Mouse (Mus musculus) heart, embryonic 13.5 days (tissue): ENCODE results near the gene Vat1. TPM values are rescaled to one million over a fixed set of nuclear protein-coding genes. Genes with fewer than 3 reads are reported as not detected.
"Not testable (repeated sequence)": the region's sequence is repeated elsewhere in the genome, so short reads cannot be mapped to it uniquely, and the experiment has no call there.

Source experiments
- ATAC-seq: fragments of 200-750 bp; cut with Nextera tagmentation; 2 replicates; pipeline ENCODE4 v1.8.0; 2017; ENCODE audit warnings: moderate TSS enrichment; ENCODE audit not compliant: insufficient number of reproducible peaks, low FRiP score, low TSS enrichment; ENCODE audit errors: extremely low read depth
- H3K27ac ChIP-seq: fragments of 300-500 bp; sonication (generic); replicated peaks from 2 replicates; pipeline ENCODE4 v1.5.1; 2015; ENCODE audit warnings: moderate library complexity, mild to moderate bottlenecking, inconsistent platforms
- H3K27me3 ChIP-seq: fragments of 300-500 bp; sonication (generic); replicated peaks from 2 replicates; pipeline ENCODE4 v1.6.1; 2015; ENCODE audit warnings: mild to moderate bottlenecking, inconsistent platforms
- H3K36me3 ChIP-seq: fragments of 300-500 bp; sonication (generic); 2 replicates; pipeline ENCODE4 v1.6.1; 2015; ENCODE audit warnings: mild to moderate bottlenecking, inconsistent platforms
- H3K4me1 ChIP-seq: fragments of 300-500 bp; sonication (generic); 2 replicates; pipeline ENCODE4 v1.6.1; 2015; ENCODE audit warnings: inconsistent platforms
- H3K4me2 ChIP-seq: fragments of 300-500 bp; sonication (generic); 2 replicates; pipeline ENCODE4 v1.6.1; 2015; ENCODE audit warnings: inconsistent platforms, mild to moderate bottlenecking, moderate library complexity
- H3K4me3 ChIP-seq: fragments of 300-500 bp; sonication (generic); 2 replicates; pipeline ENCODE4 v1.5.1; 2015; ENCODE audit warnings: moderate library complexity, mild to moderate bottlenecking, inconsistent platforms
- H3K9ac ChIP-seq: fragments of 300-500 bp; sonication (generic); 2 replicates; pipeline ENCODE4 v1.6.1; 2015; ENCODE audit warnings: inconsistent platforms, mild to moderate bottlenecking, moderate library complexity
- H3K9me3 ChIP-seq: fragments of 300-500 bp; sonication (generic); 2 replicates; pipeline ENCODE4 v1.6.1; 2016; ENCODE audit warnings: inconsistent platforms
- WGBS: fragments of 180-500 bp; shearing (Covaris S2); methylation state at CpG from one replicate; pipeline ENCODE4 v1.1.7; 2015; ENCODE audit warnings: mixed read lengths; 5-methylcytosine and 5-hydroxymethylcytosine counted together
- polyA plus RNA-seq: library from polyadenylated mRNA; unstranded; fragments of >200 nt; fragmentation: Nextera tagmentation; extraction: Ambion mirVana; gene quantifications from 2 replicates; pipeline ENCODE4 v1.2.1, GENCODE M21; 2015

Vat1 gene
- polyA plus RNA-seq, 1 experiment from 2014 or later = 28.0 TPM

DNA sequence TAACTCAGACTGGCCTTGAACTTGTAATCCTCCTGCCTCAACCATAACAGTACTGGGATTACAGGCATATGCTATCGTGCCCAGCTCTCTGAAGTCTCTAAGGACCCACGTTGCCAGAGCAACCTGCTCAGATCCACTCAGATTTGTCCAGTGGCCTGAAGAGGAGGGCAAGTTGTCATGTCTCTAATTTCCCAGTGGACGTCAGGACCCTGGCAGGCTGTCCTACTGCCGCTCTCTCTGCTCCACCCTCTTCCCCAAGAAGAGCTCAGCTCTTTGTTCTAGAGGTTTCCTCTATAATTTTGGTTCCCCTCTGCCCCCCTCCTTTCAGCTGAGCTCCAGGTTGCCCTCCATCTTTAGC is 11.1 kb upstream of the Vat1 start:
- 51% methylated on average over 4 of the region's 4 CpGs for WGBS
- H3K27me3 ChIP-seq = no peaks in the 10 kb centered on the region

GRCm38 (mm10) chr11:101476361-101476760 is 10.3 kb upstream of the Vat1 start:
- H3K27ac ChIP-seq, H3K4me3 ChIP-seq, H3K9ac ChIP-seq, ATAC-seq, H3K36me3 ChIP-seq, H3K27me3 ChIP-seq, H3K4me2 ChIP-seq, H3K9me3 ChIP-seq: not testable (repeated sequence)
- H3K4me1 ChIP-seq = peaks cover 47% of the 10 kb centered on the region
- WGBS = 83% methylated on average over 4 of the region's 4 CpGs

More for the DNA sequence above, 11.1 kb upstream of the Vat1 start:
- Histone ChIP-seq H3K4me2 (no peak overlapping the region), H3K9me3 (no peaks in the 10 kb centered on the region), H3K27ac (no peak overlapping the region), H3K36me3 (no peaks in the 10 kb centered on the region), H3K4me3 (no peak overlapping the region), H3K4me1 (peaks cover 46% of the 10 kb centered on the region), H3K9ac (no peak overlapping the region)
- no peak for ATAC-seq

GRCm38 (mm10) chr11:101474298-101474697 is 8.3 kb upstream of the Vat1 start:
- 56% methylated on average over 5 of the region's 5 CpGs for WGBS
- no peaks in the 10 kb centered on the region for H3K9me3 ChIP-seq
- ATAC-seq = no peak
- peaks cover 33% of the 10 kb centered on the region for H3K4me1 ChIP-seq
- no peak overlapping the region for H3K4me2 ChIP-seq
- no peak overlapping the region for H3K27ac ChIP-seq
- 0 out of 2 replicates have a peak, but pooled peaks cover 6% of the 10 kb centered on the region for H3K36me3 ChIP-seq
- no peaks in the 10 kb centered on the region for H3K27me3 ChIP-seq
- no peak overlapping the region for H3K9ac ChIP-seq
- no peak overlapping the region for H3K4me3 ChIP-seq

GRCm38 (mm10) chr11:101473686-101474085 is 7.7 kb upstream of the Vat1 start:
- H3K4me3 ChIP-seq, ATAC-seq, H3K9me3 ChIP-seq, H3K4me2 ChIP-seq, H3K9ac ChIP-seq, H3K27me3 ChIP-seq, H3K27ac ChIP-seq, H3K36me3 ChIP-seq: not testable (repeated sequence)
- 72% methylated on average over 1 of the region's 1 CpGs for WGBS
- peaks cover 33% of the 10 kb centered on the region for H3K4me1 ChIP-seq

DNA sequence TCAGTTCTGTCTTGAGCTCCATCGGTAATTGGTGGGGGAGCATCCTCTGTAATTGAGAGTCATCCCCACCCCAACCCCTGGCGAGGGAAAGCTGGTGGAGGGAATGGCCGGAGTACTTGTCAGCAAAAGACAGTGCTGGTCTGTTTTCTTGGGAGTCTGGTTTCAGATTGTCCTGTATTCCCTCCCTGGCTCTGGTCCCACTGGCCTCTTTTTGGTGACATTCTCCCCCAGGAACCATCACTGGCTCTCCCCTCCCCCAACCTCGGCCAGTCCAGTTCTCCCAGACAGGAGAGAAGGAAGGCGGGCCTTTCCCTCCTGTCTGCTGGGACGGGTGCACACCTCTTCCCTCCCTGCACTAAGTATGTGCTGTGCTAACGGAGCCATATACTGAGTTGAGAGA is 6.3 kb upstream of the Vat1 start:
- Histone ChIP-seq H3K27me3 (no peaks in the 10 kb centered on the region), H3K36me3 (0 out of 2 replicates have a peak, but pooled peaks cover 6% of the 10 kb centered on the region), H3K4me1 (peaks cover 39% of the 10 kb centered on the region), H3K9ac (no peak overlapping the region), H3K4me2 (no peak overlapping the region), H3K4me3 (no peak overlapping the region), H3K27ac (no peak overlapping the region), H3K9me3 (no peaks in the 10 kb centered on the region)
- no peak for ATAC-seq
- 45% methylated on average over 7 of the region's 7 CpGs for WGBS

DNA sequence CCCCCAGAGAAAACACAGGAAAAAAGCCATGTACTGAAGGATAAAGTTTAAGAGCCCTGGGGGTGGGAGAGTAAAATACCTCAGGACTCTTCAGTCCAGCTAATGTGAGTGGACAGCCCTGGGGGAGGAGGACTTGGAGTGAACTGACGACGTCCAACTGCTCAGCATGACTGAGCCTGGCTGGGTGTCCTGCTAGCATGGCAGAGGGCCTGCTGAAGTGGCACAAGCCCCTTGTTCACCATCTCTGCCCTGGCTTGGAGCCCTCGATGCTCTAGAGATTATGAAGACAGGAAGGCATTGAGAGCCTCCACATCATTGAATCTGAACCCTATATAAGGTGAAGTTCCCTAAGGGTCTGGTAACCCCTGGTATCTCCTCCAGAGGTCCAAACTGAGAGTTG is 5.9 kb upstream of the Vat1 start:
- WGBS = 46% methylated on average over 3 of the region's 3 CpGs
- Histone ChIP-seq H3K4me1 (peaks cover 43% of the 10 kb centered on the region), H3K4me2 (no peak overlapping the region), H3K9ac (0 out of 2 replicates have a peak overlapping the region, but pooled peaks have one; percentile 19), H3K27me3 (no peaks in the 10 kb centered on the region), H3K9me3 (no peaks in the 10 kb centered on the region), H3K4me3 (no peak overlapping the region), H3K27ac (no peak overlapping the region), H3K36me3 (0 out of 2 replicates have a peak, but pooled peaks cover 6% of the 10 kb centered on the region)
- no peak for ATAC-seq

DNA sequence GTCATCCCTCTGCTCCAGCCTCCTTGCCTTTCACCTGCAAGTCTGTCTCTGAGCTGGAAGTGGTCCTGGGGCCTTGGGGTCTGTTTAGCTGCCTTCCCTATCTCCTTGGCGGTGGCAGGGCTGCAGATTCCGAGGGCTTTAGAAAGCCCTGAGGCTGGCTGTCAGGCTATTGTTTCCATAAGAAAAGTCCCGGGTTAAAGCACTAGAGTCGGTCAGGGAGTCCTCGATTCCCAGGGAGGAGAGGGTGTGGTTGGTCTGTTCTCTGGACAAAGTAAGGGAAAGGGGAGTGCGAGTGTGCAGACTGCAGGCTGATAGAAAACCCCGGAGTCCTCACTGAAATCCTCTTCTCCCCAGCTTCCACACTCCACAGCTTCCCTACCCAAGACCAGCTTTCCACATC is 4.2 kb upstream of the Vat1 start:
- Histone ChIP-seq H3K4me2 (no peak overlapping the region), H3K27ac (no peak overlapping the region), H3K4me3 (no peak overlapping the region), H3K36me3 (0 out of 2 replicates have a peak, but pooled peaks cover 6% of the 10 kb centered on the region), H3K9me3 (no peaks in the 10 kb centered on the region), H3K4me1 (peaks cover 51% of the 10 kb centered on the region), H3K27me3 (no peaks in the 10 kb centered on the region), H3K9ac (no peak overlapping the region)
- no peak for ATAC-seq
- 28% methylated on average over 7 of the region's 7 CpGs for WGBS

DNA sequence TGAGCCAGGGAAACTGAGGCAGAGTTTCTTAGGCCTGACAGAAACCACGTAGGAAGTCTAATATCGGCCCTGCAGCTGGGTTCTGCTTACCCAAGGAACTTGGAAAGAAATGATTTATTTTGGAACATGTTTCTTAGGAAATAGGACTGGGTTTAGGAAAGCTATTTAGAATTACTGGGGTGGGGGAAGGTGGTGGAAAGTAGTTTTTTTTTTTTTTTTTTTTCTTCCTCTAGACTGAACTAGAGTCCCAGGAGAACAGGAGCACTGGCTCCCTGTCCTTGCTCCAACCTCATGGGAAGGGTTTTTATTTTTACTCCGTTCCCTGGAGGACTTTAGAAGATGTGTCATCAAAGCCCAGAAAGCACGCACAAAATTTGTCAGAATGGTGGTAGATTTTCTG is 3.1 kb upstream of the Vat1 start:
- Histone ChIP-seq H3K27ac (no peak overlapping the region), H3K27me3 (no peaks in the 10 kb centered on the region), H3K9me3 (no peaks in the 10 kb centered on the region), H3K4me2 (peak overlapping the region; percentile 82), H3K4me3 (peak overlapping the region; percentile 77), H3K9ac (peak overlapping the region; percentile 86), H3K4me1 (peaks cover 59% of the 10 kb centered on the region), H3K36me3 (0 out of 2 replicates have a peak, but pooled peaks cover 6% of the 10 kb centered on the region)
- no peak for ATAC-seq
- WGBS = 51% methylated on average over 4 of the region's 4 CpGs

GRCm38 (mm10) chr11:101468731-101469130 is 2.7 kb upstream of the Vat1 start:
- 7% methylated on average over 13 of the region's 13 CpGs for WGBS
- Histone ChIP-seq H3K9ac (peak overlapping the region; percentile 86), H3K4me2 (peak overlapping the region; percentile 82), H3K36me3 (0 out of 2 replicates have a peak, but pooled peaks cover 6% of the 10 kb centered on the region), H3K9me3 (no peaks in the 10 kb centered on the region), H3K4me3 (peak overlapping the region; percentile 77), H3K27ac (peak overlapping the region; percentile 72; the same call in 1 of the 2 replicates), H3K27me3 (no peaks in the 10 kb centered on the region), H3K4me1 (peaks cover 63% of the 10 kb centered on the region)
- ATAC-seq = no peak

- Histone ChIP-seq H3K4me3 (peak overlapping the region; percentile 77), H3K36me3 (0 out of 2 replicates have a peak, but pooled peaks cover 6% of the 10 kb centered on the region), H3K27me3 (no peaks in the 10 kb centered on the region), H3K9ac (peak overlapping the region; percentile 86), H3K9me3 (no peaks in the 10 kb centered on the region), H3K4me2 (peak overlapping the region; percentile 82), H3K4me1 (peaks cover 68% of the 10 kb centered on the region), H3K27ac (peak overlapping the region; percentile 72)
- no peak for ATAC-seq
- 0% methylated on average over 31 of the region's 31 CpGs for WGBS
Measured at GRCm38 (mm10) chr11:101468263-101468688, 2.2 kb upstream of the Vat1 start.

GRCm38 (mm10) chr11:101467477-101468262 is 1.6 kb upstream of the Vat1 start:
- peaks cover 68% of the 10 kb centered on the region for H3K4me1 ChIP-seq
- peak overlapping the region; percentile 82 for H3K4me2 ChIP-seq
- H3K27ac ChIP-seq = peak overlapping the region; percentile 72
- H3K36me3 ChIP-seq = peaks cover 8% of the 10 kb centered on the region
- H3K9ac ChIP-seq = peak overlapping the region; percentile 86
- peak overlapping the region; percentile 77 for H3K4me3 ChIP-seq
- WGBS = under 1% methylated on average over 52 of the region's 54 CpGs
- peak; percentile 73; the same call in 1 of the 2 replicates for ATAC-seq
- H3K27me3 ChIP-seq = no peaks in the 10 kb centered on the region
- no peaks in the 10 kb centered on the region for H3K9me3 ChIP-seq

GRCm38 (mm10) chr11:101466552-101466950 is 521 bp upstream of the Vat1 start:
- peak overlapping the region; percentile 91 for H3K9ac ChIP-seq
- 53% methylated on average over 5 of the region's 5 CpGs for WGBS
- H3K27ac ChIP-seq, ATAC-seq, H3K9me3 ChIP-seq, H3K27me3 ChIP-seq: not testable (repeated sequence)
- H3K36me3 ChIP-seq = peaks cover 19% of the 10 kb centered on the region
- H3K4me2 ChIP-seq = peak overlapping the region; percentile 93
- peak overlapping the region; percentile 92 for H3K4me3 ChIP-seq
- H3K4me1 ChIP-seq = peaks cover 62% of the 10 kb centered on the region
